Mouse (Mus musculus): ENCODE measurements around the gene Zmym4.
"Not testable (repeated sequence)": the region's sequence is repeated elsewhere in the genome, so short reads cannot be mapped to it uniquely, and the experiment has no call there.

Gene Zmym4

GRCm38 (mm10) chr4:126967864-126968821 is at the start of gene Zmym4:
TSS of gene Zmym4 (minus strand) at chr4:126968135.
- DNase-seq (ENCODE audit: low read depth, low spot score): peak; percentile 84

DNA sequence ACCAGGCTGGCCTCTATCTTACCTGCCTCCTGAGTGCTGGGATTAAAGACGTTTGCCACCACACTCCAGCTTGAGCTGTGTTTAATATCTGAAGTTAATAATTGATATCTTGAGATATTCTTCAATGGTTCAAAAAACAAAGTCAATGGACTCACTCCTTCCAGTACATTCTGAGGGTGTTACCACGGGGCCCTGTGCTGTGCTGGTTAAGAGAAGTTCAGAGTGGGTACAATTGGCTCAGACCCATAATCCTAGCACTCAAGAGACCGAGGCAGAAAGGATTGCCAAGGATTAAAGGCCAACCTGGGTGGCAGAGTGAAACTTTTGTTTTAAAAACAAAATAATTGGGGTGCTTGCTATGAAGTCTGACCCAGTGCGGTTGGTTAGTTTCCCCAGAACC is 48.4 kb upstream of the Zmym4 start:
- DNase-seq (ENCODE audit: low read depth, low spot score): no peak

GRCm38 (mm10) chr4:127015294-127015993 is 47.5 kb upstream of the Zmym4 start:
- DNase-seq (ENCODE audit: low read depth, low spot score): peak; percentile 67

DNA sequence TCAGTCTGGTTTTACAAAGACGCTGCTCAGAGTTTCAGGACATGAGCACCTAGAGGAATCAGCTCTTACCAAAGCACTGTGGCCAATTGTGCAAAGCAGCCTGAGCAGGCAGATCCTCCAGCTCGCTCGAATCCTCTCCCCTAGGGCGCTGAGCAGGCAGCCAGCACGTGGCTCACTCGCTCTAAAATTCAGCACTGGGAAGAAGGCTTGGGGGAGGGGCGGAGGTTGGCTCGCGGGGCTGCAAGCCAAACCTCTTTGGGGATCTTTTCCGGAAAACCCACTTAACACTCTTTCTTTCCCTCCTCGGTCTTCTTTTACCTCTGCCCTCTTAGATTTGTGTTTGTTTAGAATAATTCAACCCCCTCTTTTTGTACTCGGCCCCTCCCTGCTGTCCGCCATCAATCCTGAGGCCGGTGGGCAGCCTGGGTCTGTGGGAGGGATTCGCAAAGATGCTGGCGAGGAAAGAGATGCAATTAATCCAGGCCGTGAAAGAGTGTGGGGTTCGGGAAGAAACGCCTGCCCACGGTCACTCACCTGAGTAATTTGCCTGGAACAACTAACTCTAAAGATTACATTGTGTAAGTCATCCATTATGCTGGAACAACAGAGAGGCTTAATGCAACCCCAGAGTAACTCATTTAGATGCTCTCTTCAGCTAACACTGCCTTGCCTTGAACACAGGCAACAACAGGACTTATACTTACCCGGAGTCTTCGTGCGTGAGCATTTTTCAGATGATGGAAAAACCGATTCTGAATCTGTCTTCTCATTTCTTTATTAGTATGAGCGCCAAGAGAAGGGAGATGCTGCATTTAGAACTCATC is 37.4 kb upstream of the Zmym4 start:
- no peak for DNase-seq (ENCODE audit: low read depth, low spot score)

GRCm38 (mm10) chr4:127004384-127004783 is 36.4 kb upstream of the Zmym4 start:
- DNase-seq (ENCODE audit: low read depth, low spot score): no peak

- no peak for DNase-seq (ENCODE audit: low read depth, low spot score)
Observed at GRCm38 (mm10) chr4:127000601-127001105, 32.7 kb upstream of the Zmym4 start.

- DNase-seq (ENCODE audit: low read depth, low spot score): not testable (repeated sequence)
Observed at GRCm38 (mm10) chr4:126999372-126999771, 31.4 kb upstream of the Zmym4 start.

DNA sequence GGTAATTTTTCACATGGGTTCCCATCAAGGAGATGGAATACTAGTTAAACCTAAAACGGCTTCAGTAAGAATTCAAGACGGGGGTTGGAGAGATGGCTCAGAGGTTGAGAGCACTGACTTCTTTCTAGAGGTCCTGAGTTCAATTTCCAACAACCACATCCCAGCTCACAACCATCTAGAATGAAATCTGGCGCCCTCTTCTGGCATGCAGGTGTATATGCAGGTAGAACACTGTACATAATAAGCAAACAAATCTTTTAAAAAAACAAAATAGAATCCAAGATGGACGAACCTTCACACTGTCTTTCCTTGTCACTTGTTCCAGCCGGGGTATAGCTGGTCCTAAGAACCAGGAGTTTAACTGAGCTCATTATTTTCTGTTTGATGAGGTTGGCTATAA is 24.4 kb upstream of the Zmym4 start:
- no peak for DNase-seq (ENCODE audit: low read depth, low spot score)

DNA sequence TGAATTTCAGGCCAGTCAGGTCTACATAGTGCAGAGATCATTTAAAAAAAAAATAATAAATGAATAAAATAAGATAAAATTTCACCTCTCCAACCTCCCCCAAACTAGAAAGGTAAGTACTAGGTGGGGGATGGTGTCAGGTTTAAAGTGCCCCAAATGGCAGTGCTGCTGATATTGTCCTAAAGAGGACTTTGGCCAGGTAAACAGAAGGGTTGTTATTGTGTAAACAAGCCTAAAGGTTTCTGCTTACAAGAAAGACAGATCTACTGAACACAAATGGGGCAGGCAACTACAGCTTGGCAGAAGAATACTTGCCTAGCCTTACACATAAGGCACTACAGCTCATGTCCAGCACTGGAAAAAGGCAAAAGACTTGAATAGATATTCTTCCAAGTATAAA is 22.6 kb upstream of the Zmym4 start:
- no peak for DNase-seq (ENCODE audit: low read depth, low spot score)

DNA sequence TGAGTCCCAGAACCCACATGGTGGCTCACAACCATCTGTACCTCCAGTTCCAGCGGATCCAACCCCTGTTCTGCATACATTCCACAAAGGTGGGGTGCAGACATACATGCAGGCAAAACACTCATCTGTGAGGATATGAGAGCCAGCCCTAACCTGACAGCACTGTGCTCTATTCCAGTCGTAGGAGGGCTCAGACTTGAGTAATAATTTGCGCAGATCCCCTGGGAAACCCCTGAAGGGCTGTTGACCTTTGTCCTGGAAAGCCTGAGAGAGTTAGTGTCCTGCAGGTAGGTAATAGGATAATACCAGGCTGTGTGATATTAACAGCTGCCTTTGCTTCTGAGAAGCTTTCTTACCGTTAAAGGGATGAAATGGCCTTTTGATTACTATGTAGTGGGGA is 20.6 kb upstream of the Zmym4 start:
- no peak for DNase-seq (ENCODE audit: low read depth, low spot score)

GRCm38 (mm10) chr4:126986768-126987167 is 18.8 kb upstream of the Zmym4 start:
- DNase-seq (ENCODE audit: low read depth, low spot score): no peak

DNA sequence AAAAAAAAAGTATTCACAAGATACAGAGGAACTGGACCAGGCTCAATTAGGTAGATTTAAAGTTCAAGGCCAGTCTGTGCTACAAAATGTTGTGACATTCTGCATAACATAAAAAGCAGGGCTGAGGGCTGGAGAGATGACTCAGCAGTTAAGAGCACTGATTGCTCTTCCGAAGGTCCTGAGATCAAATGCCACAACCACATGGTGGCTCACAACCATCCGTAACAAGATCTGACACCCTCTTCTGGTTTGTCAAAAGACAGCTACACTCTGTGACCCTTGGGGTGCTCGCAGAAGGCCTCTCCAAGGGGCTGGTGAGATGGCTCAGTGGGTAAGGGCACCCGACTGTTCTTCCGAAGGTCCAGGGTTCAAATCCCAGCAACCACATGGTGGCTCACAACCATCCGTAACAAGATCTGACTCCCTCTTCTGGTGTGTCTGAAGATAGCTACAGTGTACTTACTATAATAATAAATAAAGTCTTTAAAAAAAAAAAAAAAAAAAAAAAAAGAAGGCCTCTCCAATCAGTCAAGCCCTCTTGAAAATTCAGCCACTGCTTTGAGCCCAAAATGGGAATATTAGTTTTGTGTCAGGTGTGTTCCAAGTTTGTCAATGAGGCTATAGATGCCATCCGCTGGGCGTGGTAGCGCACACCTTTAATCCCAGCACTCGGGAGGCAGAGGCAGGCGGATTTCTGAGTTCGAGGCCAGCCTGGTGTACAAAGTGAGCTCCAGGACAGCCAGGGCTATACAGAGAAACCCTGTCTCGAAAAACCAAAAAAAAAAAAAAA is 16.0 kb upstream of the Zmym4 start:
- not testable (repeated sequence) for DNase-seq (ENCODE audit: low read depth, low spot score)

DNA sequence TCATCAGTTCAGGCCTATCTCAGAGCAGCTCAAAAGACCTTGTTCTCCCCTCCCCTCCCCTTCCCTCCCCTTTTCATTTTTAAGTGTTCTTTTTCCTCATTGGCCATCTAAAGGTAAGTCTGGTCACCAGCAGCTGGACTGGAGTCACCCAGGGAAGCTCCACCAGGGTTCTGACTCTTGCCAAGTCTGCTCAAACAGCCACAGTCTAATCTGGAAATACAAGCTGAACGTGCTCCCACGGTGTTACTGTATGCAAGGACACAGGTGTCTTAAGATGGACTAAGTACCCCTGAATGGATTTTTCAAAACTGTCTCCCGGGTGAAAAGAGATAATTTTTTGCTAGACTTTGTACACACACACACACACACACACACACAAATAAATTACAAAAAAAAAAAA is 15.4 kb upstream of the Zmym4 start:
- no peak for DNase-seq (ENCODE audit: low read depth, low spot score)

DNA sequence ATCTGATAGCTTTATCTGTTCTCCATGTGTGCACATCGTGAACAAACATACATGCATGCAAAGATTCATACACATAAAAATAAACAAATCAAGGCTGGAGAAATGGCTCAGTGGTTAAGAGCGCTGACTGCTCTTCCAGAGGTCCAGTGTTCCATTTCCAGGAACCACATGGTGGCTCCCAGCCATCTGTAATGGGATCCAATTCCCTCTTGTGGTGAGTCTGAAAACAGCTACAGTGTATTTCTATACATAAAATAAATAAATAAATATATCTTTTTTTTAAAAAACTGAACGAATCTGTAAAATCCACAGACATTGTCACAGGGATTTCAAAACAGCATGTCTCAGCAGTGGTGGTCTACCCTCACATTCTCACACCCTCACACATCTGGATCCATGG is 10.8 kb upstream of the Zmym4 start:
- no peak for DNase-seq (ENCODE audit: low read depth, low spot score)

- peak; percentile 47 for DNase-seq (ENCODE audit: low read depth, low spot score)
Observed at GRCm38 (mm10) chr4:126977467-126977866, 9.5 kb upstream of the Zmym4 start.

DNA sequence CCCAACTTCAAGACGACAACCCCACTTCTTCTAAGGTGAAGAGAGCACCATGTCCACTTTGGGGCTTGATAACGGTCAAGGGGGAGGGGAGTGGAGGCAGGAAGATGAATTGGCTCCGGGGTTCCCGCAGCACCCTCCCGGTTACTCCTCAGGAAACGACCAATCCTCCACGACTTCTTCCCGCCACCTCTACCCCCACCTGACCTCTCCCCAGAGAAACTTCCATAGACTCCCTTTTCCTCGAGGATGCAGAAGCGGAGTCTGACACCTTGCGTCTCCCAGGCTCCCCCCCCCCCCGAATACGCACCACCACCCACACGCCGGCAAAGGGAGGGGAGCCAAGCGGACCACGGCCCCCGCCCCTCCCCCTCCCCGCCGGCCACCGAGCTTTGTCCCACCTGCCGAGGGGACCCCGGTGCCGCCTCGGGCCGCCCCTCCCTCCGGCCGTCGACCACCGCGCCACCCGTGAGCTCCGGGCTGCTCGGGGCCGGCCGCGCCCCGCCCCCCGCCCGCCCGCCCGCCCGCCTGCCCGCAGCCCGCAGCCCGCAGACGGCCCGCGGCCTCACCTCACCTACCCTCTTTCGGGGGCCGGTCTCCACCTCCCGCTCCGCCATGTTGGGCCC is 583 bp downstream of the Zmym4 start:
- no peak for DNase-seq (ENCODE audit: low read depth, low spot score)

DNA sequence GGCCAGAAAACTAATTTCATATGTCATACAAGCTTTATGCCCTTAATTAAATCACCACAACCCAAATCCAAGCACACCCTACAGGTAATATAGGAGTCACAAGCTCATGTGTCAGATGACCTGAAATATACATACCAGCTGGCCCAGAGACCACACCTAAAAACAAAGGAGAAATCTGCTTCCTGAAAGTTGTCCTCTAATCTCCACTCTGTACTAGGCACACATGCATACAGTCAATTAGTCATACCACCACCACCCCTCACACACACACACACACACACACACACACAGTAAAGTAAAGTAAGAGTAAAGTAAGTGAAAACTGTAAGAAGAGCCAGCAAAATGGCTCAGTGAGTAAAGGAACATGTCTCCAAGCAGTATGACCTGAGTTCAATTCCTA is 9.3 kb downstream of the Zmym4 start:
- DNase-seq (ENCODE audit: low read depth, low spot score): no peak

- DNase-seq (ENCODE audit: low read depth, low spot score): no peak
Observed at GRCm38 (mm10) chr4:126958261-126958660, 9.7 kb downstream of the Zmym4 start.

- DNase-seq (ENCODE audit: low read depth, low spot score): no peak
Observed at GRCm38 (mm10) chr4:126957434-126957833, 10.5 kb downstream of the Zmym4 start.

DNA sequence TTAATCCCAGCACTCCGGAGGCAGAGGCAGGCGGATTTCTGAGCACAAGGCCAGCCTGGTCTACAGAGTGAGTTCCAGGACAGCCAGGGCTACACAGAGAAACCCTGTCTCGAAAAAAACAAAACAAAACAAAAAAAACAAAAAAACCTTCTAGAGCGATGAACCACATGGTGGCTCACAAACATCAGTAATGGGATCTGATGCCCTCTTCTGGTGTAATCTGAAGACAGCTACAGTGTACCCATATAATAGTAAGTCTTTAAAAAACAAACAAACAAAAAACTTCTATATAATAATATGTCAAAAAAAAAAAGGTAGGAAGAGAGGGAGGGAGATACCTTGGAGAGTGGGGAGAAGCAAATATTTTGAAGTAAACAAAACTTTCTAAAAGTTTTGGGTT is 17.1 kb downstream of the Zmym4 start:
- not testable (repeated sequence) for DNase-seq (ENCODE audit: low read depth, low spot score)
